Mouse (Mus musculus): ENCODE measurements around the gene B3galt5. TPM values are rescaled to one million over a fixed set of nuclear protein-coding genes. Genes with fewer than 3 reads are reported as not detected.

The B3galt5 gene
- polyA plus RNA-seq (2012; rRNA removed) = 0.01 and 0.03 TPM in 2 replicates

- DNase-seq (ENCODE audit: low read depth) = no peak
Measured at GRCm38 (mm10) chr16:96235366-96235970, at the start of gene B3galt5. B3galt5 (plus strand) TSS chr16:96235801.

- DNase-seq (ENCODE audit: low read depth) = no peak
Measured at GRCm38 (mm10) chr16:96187619-96188018, 48.0 kb upstream of the B3galt5 start.

GRCm38 (mm10) chr16:96191531-96192506 is 43.8 kb upstream of the B3galt5 start, which contains the start of gene Lca5l:
Lca5l (minus strand) TSS chr16:96192271.
- DNase-seq (ENCODE audit: low read depth) = peak; percentile 52

- DNase-seq (ENCODE audit: low read depth) = no peak
Measured at GRCm38 (mm10) chr16:96199913-96200701, 35.5 kb upstream of the B3galt5 start, which contains the start of gene Sh3bgr. Sh3bgr (plus strand) TSS chr16:96200450.

- DNase-seq (ENCODE audit: low read depth) = no peak
Measured at GRCm38 (mm10) chr16:96200702-96201028, 34.9 kb upstream of the B3galt5 start.

- DNase-seq (ENCODE audit: low read depth) = no peak
Measured at GRCm38 (mm10) chr16:96201485-96202232, 33.9 kb upstream of the B3galt5 start.

GRCm38 (mm10) chr16:96209789-96210188 is 25.8 kb upstream of the B3galt5 start:
- DNase-seq (ENCODE audit: low read depth) = no peak

- DNase-seq (ENCODE audit: low read depth) = no peak
Measured at GRCm38 (mm10) chr16:96210856-96211255, 24.7 kb upstream of the B3galt5 start.

- DNase-seq (ENCODE audit: low read depth) = no peak
Measured at GRCm38 (mm10) chr16:96213027-96213426, 22.6 kb upstream of the B3galt5 start.

GRCm38 (mm10) chr16:96221491-96221890 is 14.1 kb upstream of the B3galt5 start:
- DNase-seq (ENCODE audit: low read depth) = no peak

GRCm38 (mm10) chr16:96221959-96222358 is 13.6 kb upstream of the B3galt5 start:
- no peak for DNase-seq (ENCODE audit: low read depth)

GRCm38 (mm10) chr16:96222452-96222851 is 13.1 kb upstream of the B3galt5 start:
- DNase-seq (ENCODE audit: low read depth) = no peak

GRCm38 (mm10) chr16:96228438-96228837 is 7.2 kb upstream of the B3galt5 start:
- no peak for DNase-seq (ENCODE audit: low read depth)

GRCm38 (mm10) chr16:96229044-96229555 is 6.5 kb upstream of the B3galt5 start:
- DNase-seq (ENCODE audit: low read depth) = no peak

- no peak for DNase-seq (ENCODE audit: low read depth)
Measured at GRCm38 (mm10) chr16:96230411-96230810, 5.2 kb upstream of the B3galt5 start.

- DNase-seq (ENCODE audit: low read depth) = no peak
Measured at GRCm38 (mm10) chr16:96231251-96231650, 4.3 kb upstream of the B3galt5 start.

- no peak for DNase-seq (ENCODE audit: low read depth)
Measured at GRCm38 (mm10) chr16:96231974-96232373, 3.6 kb upstream of the B3galt5 start.

- DNase-seq (ENCODE audit: low read depth) = no peak
Measured at GRCm38 (mm10) chr16:96233996-96234395, 1.6 kb upstream of the B3galt5 start.

GRCm38 (mm10) chr16:96244496-96244895 is 8.9 kb downstream of the B3galt5 start:
- no peak for DNase-seq (ENCODE audit: low read depth)

GRCm38 (mm10) chr16:96249635-96250034 is 14.0 kb downstream of the B3galt5 start:
- DNase-seq (ENCODE audit: low read depth) = no peak

GRCm38 (mm10) chr16:96252146-96252545 is 16.5 kb downstream of the B3galt5 start:
- DNase-seq (ENCODE audit: low read depth) = no peak
